Mouse (Mus musculus) spleen, adult 2 months (tissue): Measurements from ENCODE around the gene Wipf1. TPM values are rescaled to one million over a fixed set of nuclear protein-coding genes. Genes with fewer than 3 reads are reported as not detected.
A peak's percentile ranks its signal among the peaks of the same experiment; 100 is the strongest.
"Not testable (repeated sequence)": the region's sequence is repeated elsewhere in the genome, so short reads cannot be mapped to it uniquely, and the experiment has no call there.

Source experiments
- DNase-seq, 2 experiments: peaks; one replicate each; pipeline versions ENCODE4 v3.0.0 to v3.0.0-alpha.2; 2012 to 2021; ENCODE audit warnings: low spot score in 2 of 2, low read depth in 1 of 2
- H3K27ac ChIP-seq: fragments of 200-500 bp; 2 replicates; pipeline ENCODE4 v1.5.1; 2012; ENCODE audit warnings: low read length, inconsistent platforms; ENCODE audit not compliant: insufficient read depth
- H3K27me3 ChIP-seq: fragments of 200-500 bp; 2 replicates; pipeline ENCODE4 v1.6.1; 2012; ENCODE audit warnings: mild to moderate bottlenecking, moderate library complexity, low read length, inconsistent platforms; ENCODE audit not compliant: control insufficient read depth, insufficient read depth
- H3K36me3 ChIP-seq: fragments of 200-500 bp; 2 replicates; pipeline ENCODE4 v1.6.1; 2012; ENCODE audit warnings: mild to moderate bottlenecking, low read length, inconsistent platforms; ENCODE audit not compliant: control insufficient read depth, insufficient read depth
- H3K4me1 ChIP-seq: fragments of 200-500 bp; 2 replicates; pipeline ENCODE4 v1.6.1; 2011; ENCODE audit warnings: inconsistent platforms; ENCODE audit not compliant: control insufficient read depth, insufficient read depth, insufficient read length
- H3K4me3 ChIP-seq: fragments of 200-500 bp; 2 replicates; pipeline ENCODE4 v1.5.1; 2011; ENCODE audit warnings: mild to moderate bottlenecking, inconsistent platforms; ENCODE audit not compliant: insufficient read depth, insufficient read length; ENCODE audit errors: extremely low read depth
- CTCF ChIP-seq: fragments of 200-500 bp; IDR thresholded peaks from 2 replicates; pipeline ENCODE4 v1.5.1; 2011; ENCODE audit warnings: mild to moderate bottlenecking, inconsistent platforms; ENCODE audit not compliant: insufficient read depth, insufficient read length, insufficient replicate concordance; ENCODE audit errors: extremely low read depth
- POLR2A ChIP-seq: fragments of 200-500 bp; IDR thresholded peaks from 2 replicates; pipeline ENCODE4 v1.6.1; 2011; ENCODE audit warnings: low read depth, low read length, inconsistent platforms
- WGBS: fragments of 180-500 bp; shearing (Covaris S2); methylation state at CpG from one replicate; pipeline ENCODE4 v1.1.7; 2018; 5-methylcytosine and 5-hydroxymethylcytosine counted together
- polyA plus RNA-seq: library from polyadenylated mRNA; depleted of rRNA; stranded (reverse); fragments of >200 nt; gene quantifications from 2 replicates; pipeline ENCODE4 v1.2.3, GENCODE M21; 2012

Gene Wipf1
- polyA plus RNA-seq, 1 experiment = 58.7 TPM

- Histone ChIP-seq H3K4me3 (no peak overlapping the region), H3K27ac (no peak overlapping the region), H3K36me3 (no peaks in the 10 kb centered on the region), H3K27me3 (no peaks in the 10 kb centered on the region), H3K4me1 (peaks cover under 1% of the 10 kb centered on the region; the same call in 1 of the 2 replicates)
- DNase-seq = no peak
- WGBS = 85% methylated on average over 7 of the region's 7 CpGs
- TF ChIP-seq POLR2A (no peak), CTCF (no peak)
Measured at GRCm38 (mm10) chr2:73560445-73560844, 30.9 kb upstream of the Wipf1 start.

- H3K36me3 ChIP-seq = no peaks in the 10 kb centered on the region
- H3K27ac ChIP-seq = no peak overlapping the region
- 82% methylated on average over 8 of the region's 8 CpGs for WGBS
- no peak overlapping the region for H3K4me3 ChIP-seq
- peaks cover 12% of the 10 kb centered on the region for H3K4me1 ChIP-seq
- DNase-seq = no peak
- no peak for TF ChIP-seq POLR2A
- no peak for TF ChIP-seq CTCF
- no peaks in the 10 kb centered on the region for H3K27me3 ChIP-seq
Measured at GRCm38 (mm10) chr2:73557956-73558355, 28.4 kb upstream of the Wipf1 start.

- not testable (repeated sequence) for H3K4me3 ChIP-seq
Measured at GRCm38 (mm10) chr2:73557061-73557460, 27.5 kb upstream of the Wipf1 start.

GRCm38 (mm10) chr2:73554389-73554788 lies 24.9 kb upstream of the Wipf1 start:
- peaks cover 12% of the 10 kb centered on the region for H3K4me1 ChIP-seq
- 43% methylated on average over 3 of the region's 3 CpGs for WGBS
- H3K27ac ChIP-seq = peak overlapping the region; percentile 54; the same call in 1 of the 2 replicates
- no peaks in the 10 kb centered on the region for H3K27me3 ChIP-seq
- TF ChIP-seq POLR2A = no peak
- TF ChIP-seq CTCF = no peak
- DNase-seq = no peak
- H3K4me3 ChIP-seq = no peak overlapping the region
- H3K36me3 ChIP-seq = no peaks in the 10 kb centered on the region

More at GRCm38 (mm10) chr2:73557061-73557460, 27.5 kb upstream of the Wipf1 start:
- not testable (repeated sequence) for H3K27me3 ChIP-seq, H3K36me3 ChIP-seq, H3K27ac ChIP-seq, DNase-seq
- WGBS = 95% methylated on average over 3 of the region's 3 CpGs
- peaks cover 12% of the 10 kb centered on the region for H3K4me1 ChIP-seq

- no peak for DNase-seq
- H3K36me3 ChIP-seq = no peaks in the 10 kb centered on the region
- no peak overlapping the region for H3K4me3 ChIP-seq
- peaks cover 12% of the 10 kb centered on the region for H3K4me1 ChIP-seq
- no peak for TF ChIP-seq CTCF
- no peak for TF ChIP-seq POLR2A
- no peaks in the 10 kb centered on the region for H3K27me3 ChIP-seq
- H3K27ac ChIP-seq = no peak overlapping the region
- WGBS = 74% methylated on average over 3 of the region's 3 CpGs
Measured at GRCm38 (mm10) chr2:73552926-73553325, 23.4 kb upstream of the Wipf1 start.

- Histone ChIP-seq H3K4me3 (no peak overlapping the region), H3K27ac (no peak overlapping the region), H3K27me3 (no peaks in the 10 kb centered on the region), H3K36me3 (no peaks in the 10 kb centered on the region), H3K4me1 (peaks cover 12% of the 10 kb centered on the region)
- 18% methylated on average over 6 of the region's 6 CpGs for WGBS
- TF ChIP-seq CTCF = no peak
- TF ChIP-seq POLR2A = no peak
- DNase-seq = peak in 1 of 2 experiments; percentile 42
Measured at GRCm38 (mm10) chr2:73550725-73551124, 21.2 kb upstream of the Wipf1 start.

- no peak for DNase-seq
- H3K27ac ChIP-seq = no peak overlapping the region
Measured at GRCm38 (mm10) chr2:73548542-73548941, 19.0 kb upstream of the Wipf1 start.

More at GRCm38 (mm10) chr2:73548542-73548941, 19.0 kb upstream of the Wipf1 start:
- no peak for TF ChIP-seq POLR2A
- no peak for TF ChIP-seq CTCF
- Histone ChIP-seq H3K36me3 (no peaks in the 10 kb centered on the region), H3K4me1 (no peaks in the 10 kb centered on the region; the same call in 1 of the 2 replicates), H3K27me3 (no peaks in the 10 kb centered on the region), H3K4me3 (no peak overlapping the region)
- 31% methylated on average over 2 of the region's 2 CpGs for WGBS
